Mouse (Mus musculus): Measurements from ENCODE around the gene Cdc42bpa.

GRCm38 (mm10) chr1:180199715-180200050, 239.4 kb downstream of the Cdc42bpa start:
- no peak for TF ChIP-seq CTCF (conservative IDR thresholded peaks at IDR 0.05; ENCODE audit: low read length)
- TF ChIP-seq NANOG (IDR thresholded peaks at IDR 0.05; ENCODE audit: borderline replicate concordance, low read length): no peak
- TF ChIP-seq POU5F1 (IDR thresholded peaks at IDR 0.05; ENCODE audit: borderline replicate concordance, low read length): no peak
